Comparison of ENCODE assay signal across 9 mouse cellular contexts in genomic region chr3:95282865-95283588, GRCm38 (mm10). TPM values are rescaled to one million over a fixed set of nuclear protein-coding genes. Genes with fewer than 3 reads are reported as not detected.
A peak's percentile ranks its signal among the peaks of the same experiment; 100 is the strongest.
DNase-seq lines count a peak whose midpoint lies in the region; ATAC-seq and TF ChIP-seq lines count a peak whose summit lies in the region.
"Had no signal": no experiment of that assay in that cellular context is flagged by ENCODE, and none has a peak within 500 bp of the region (broad histone marks: within the 10 kb centered on the region; RNA-seq: fewer than 3 reads in every experiment).

No protein-coding gene starts in this region.

- H3K27me3 ChIP-seq in G1E (ENCODE audit: insufficient read depth, low read length), result no peaks in the 10 kb centered on the region
- no peaks in the 10 kb centered on the region for H3K27me3 ChIP-seq in forebrain, embryonic 16.5 days (replicated peaks; ENCODE audit: control insufficient read depth, insufficient read depth, low read length)

- WGBS in forebrain, embryonic 16.5 days, result under 1% methylated on average over 51 of the region's 51 CpGs

- no peak for TF ChIP-seq CTCF in G1E (IDR thresholded peaks at IDR 0.05; ENCODE audit: low read depth, low read length)

- peak overlapping the region; percentile 78 for H3K4me3 ChIP-seq in G1E (ENCODE audit: low read depth, low read length)
- peak overlapping the region; percentile 85 for H3K4me3 ChIP-seq in forebrain, embryonic 16.5 days (replicated peaks; ENCODE audit: low read length)

- peak; percentile 83 for DNase-seq in G1E (ENCODE audit: low spot score)
- peak; percentile 84 to 85 for DNase-seq in cerebellum, adult 18-20 months
- peak; percentile 89 for DNase-seq in heart, postnatal 4 days
- DNase-seq in layer of hippocampus, adult 9-11 months, result peak; percentile 72
- DNase-seq in lung, postnatal 14 days, result peak; percentile 82
- DNase-seq in retina, adult 2 months (ENCODE audit: low read depth, low spot score), result peak; percentile 50
- DNase-seq in thymus, postnatal 25 days, result peak; percentile 64

- peaks cover 39% of the 10 kb centered on the region for H3K36me3 ChIP-seq in G1E (replicated peaks)
- 0 out of 2 replicates have a peak, but pooled peaks cover 3% of the 10 kb centered on the region for H3K36me3 ChIP-seq in forebrain, embryonic 16.5 days (ENCODE audit: control insufficient read depth, insufficient read depth)

- peak overlapping the region; percentile 91 for H3K9ac ChIP-seq in forebrain, embryonic 16.5 days (replicated peaks; ENCODE audit: low read depth, low read length)

- peak overlapping the region; percentile 96 for H3K27ac ChIP-seq in forebrain, embryonic 16.5 days (ENCODE audit: low read length)

- H3K9me3 ChIP-seq in G1E (replicated peaks), result no peaks in the 10 kb centered on the region
- H3K9me3 ChIP-seq in forebrain, embryonic 16.5 days (ENCODE audit: control insufficient read depth, low read length), result no peaks in the 10 kb centered on the region

- peaks cover 68% of the 10 kb centered on the region for H3K4me1 ChIP-seq in G1E (ENCODE audit: insufficient read depth, low read depth, low read length)
- peaks cover 24% of the 10 kb centered on the region for H3K4me1 ChIP-seq in forebrain, embryonic 16.5 days (replicated peaks; ENCODE audit: control insufficient read depth, insufficient read depth, low read length)

- ATAC-seq in G1E (ENCODE audit: extremely low read depth, insufficient number of reproducible peaks, low FRiP score, poor library complexity, severe bottlenecking), result peak; percentile 32
- peak; percentile 71 for ATAC-seq in forebrain, embryonic 16.5 days

- H3K4me2 ChIP-seq in forebrain, embryonic 16.5 days (ENCODE audit: low read length), result peak overlapping the region; percentile 93

RNA-seq across cellular contexts. Expression of gene Prune1, which starts 1.2 kb away (rescaled TPM):
- 32.3 and 33.5 TPM in 2 replicates for total RNA-seq in G1E (2014; fragmentation: Nextera tagmentation)
- total RNA-seq in G1E (2017), result 14.7 and 15.1 TPM in 2 replicates
- polyA plus RNA-seq in G1E (2012), result 3.8 and 4.8 TPM in 2 replicates
- polyA plus RNA-seq in forebrain, embryonic 16.5 days (2015; fragmentation: Nextera tagmentation; extraction: Ambion mirVana), result 45.8 and 55.6 TPM in 2 replicates
- 10 to 100 TPM; 33.2 to 36.3 TPM for total RNA-seq in heart, postnatal 4 days (2021)

RNA-seq across cellular contexts. Expression of gene Mindy1, which starts 1.9 kb away (rescaled TPM):
- 49.1 and 49.7 TPM in 2 replicates for total RNA-seq in G1E (2014; fragmentation: Nextera tagmentation)
- 31.4 and 36.0 TPM in 2 replicates for total RNA-seq in G1E (2017)
- polyA plus RNA-seq in G1E (2012), result 77.5 and 97.0 TPM in 2 replicates
- polyA plus RNA-seq in forebrain, embryonic 16.5 days (2015; fragmentation: Nextera tagmentation; extraction: Ambion mirVana), result 43.6 and 44.3 TPM in 2 replicates
- total RNA-seq in heart, postnatal 4 days (2021), result 10 to 100 TPM; 23.1 to 28.0 TPM

RNA-seq across cellular contexts. Expression of gene Anxa9, which starts 23.9 kb away (rescaled TPM):
- total RNA-seq in G1E (2014; fragmentation: Nextera tagmentation) (15.2 and 29.8 TPM in 2 replicates), G1E (2017) (9.4 and 10.3 TPM in 2 replicates)
- polyA plus RNA-seq in G1E (2012), result 1.1 and 1.4 TPM in 2 replicates
- 0.51 and 0.86 TPM in 2 replicates for polyA plus RNA-seq in forebrain, embryonic 16.5 days (2015; fragmentation: Nextera tagmentation; extraction: Ambion mirVana)
- under 1 TPM; 0.14 to 0.24 TPM for total RNA-seq in heart, postnatal 4 days (2021)

RNA-seq across cellular contexts. Expression of gene Cers2, which starts 31.6 kb away (rescaled TPM):
- total RNA-seq in G1E (2014; fragmentation: Nextera tagmentation) (284 and 285 TPM in 2 replicates), G1E (2017) (197 and 249 TPM in 2 replicates)
- polyA plus RNA-seq in G1E (2012), result 459 and 654 TPM in 2 replicates
- polyA plus RNA-seq in forebrain, embryonic 16.5 days (2015; fragmentation: Nextera tagmentation; extraction: Ambion mirVana), result 104 and 108 TPM in 2 replicates
- 10 to 100 TPM; 67.2 to 69.6 TPM for total RNA-seq in heart, postnatal 4 days (2021)

RNA-seq across cellular contexts. Expression of gene Bnipl, which starts 32.0 kb away (rescaled TPM):
- total RNA-seq in G1E (2014; fragmentation: Nextera tagmentation), result not detected in 2 replicates
- 0.35 TPM in 1 of 2 replicates, not detected in the other for total RNA-seq in G1E (2017)
- 0.03 and 0.12 TPM in 2 replicates for polyA plus RNA-seq in G1E (2012)
- 0.23 TPM in 1 of 2 replicates, not detected in the other for polyA plus RNA-seq in forebrain, embryonic 16.5 days (2015; fragmentation: Nextera tagmentation; extraction: Ambion mirVana)
- not detected for total RNA-seq in heart, postnatal 4 days (2021)
- total RNA-seq: neutrophil, adult 5-6 weeks had no signal

Comparison
In these comparisons a context has a peak if more than half of its experiments do, and no peak if none do; other contexts are left out.
1. Peak in every context shown above with its lines: DNase-seq, ATAC-seq, H3K4me3 ChIP-seq and H3K27ac ChIP-seq.
2. RNA of gene Anxa9, which starts 23.9 kb away (total RNA-seq): 9.4 to 29.8 TPM in G1E; 0.14 to 0.24 TPM in heart, postnatal 4 days; every median in the first group is over 4 times any median in the second.